Mouse (Mus musculus) neutrophil, adult 5-6 weeks (primary cell): ENCODE measurements around the gene Spata31d1b. TPM values are rescaled to one million over a fixed set of nuclear protein-coding genes. Genes with fewer than 3 reads are reported as not detected.
"Not testable (repeated sequence)": the region's sequence is repeated elsewhere in the genome, so short reads cannot be mapped to it uniquely, and the experiment has no call there.

Experiments
- ATAC-seq: fragments of 151-379, 151-347 bp; 2 replicates; pipeline ENCODE4 v1.8.0; 2017; ENCODE audit warnings: mild to moderate bottlenecking, moderate TSS enrichment; ENCODE audit not compliant: insufficient number of reproducible peaks, poor library complexity, low FRiP score, severe bottlenecking; ENCODE audit errors: extremely low read depth
- total RNA-seq: library from RNA; stranded (forward); fragments of 200-1000 nt; gene quantifications from 2 replicates; pipeline ENCODE4 v1.2.3, GENCODE M21; 2017

Spata31d1b gene
- total RNA-seq, 1 experiment from 2014 or later = not detected

- ATAC-seq = no peak
Measured at GRCm38 (mm10) chr13:59690576-59690975, 21.5 kb upstream of the Spata31d1b start.

- no peak for ATAC-seq
Measured at GRCm38 (mm10) chr13:59691478-59691877, 20.6 kb upstream of the Spata31d1b start.

- ATAC-seq = no peak
Measured at GRCm38 (mm10) chr13:59694008-59694407, 18.1 kb upstream of the Spata31d1b start, which contains the start of gene 4921517D22Rik. TSS of gene 4921517D22Rik (minus strand) at chr13:59694108.

GRCm38 (mm10) chr13:59695781-59696180 is 16.3 kb upstream of the Spata31d1b start:
- ATAC-seq = no peak

GRCm38 (mm10) chr13:59699131-59699530 is 13.0 kb upstream of the Spata31d1b start:
- no peak for ATAC-seq

GRCm38 (mm10) chr13:59700137-59700536 is 11.9 kb upstream of the Spata31d1b start:
- ATAC-seq = not testable (repeated sequence)

- no peak for ATAC-seq
Measured at GRCm38 (mm10) chr13:59703514-59703913, 8.6 kb upstream of the Spata31d1b start.

GRCm38 (mm10) chr13:59704562-59704961 is 7.5 kb upstream of the Spata31d1b start:
- no peak for ATAC-seq

- ATAC-seq = no peak
Measured at GRCm38 (mm10) chr13:59710230-59710629, 1.9 kb upstream of the Spata31d1b start, which contains the start of gene Spata31d1a. TSS of gene Spata31d1a (minus strand) at chr13:59710330.

GRCm38 (mm10) chr13:59713710-59714109 is 1.6 kb downstream of the Spata31d1b start:
- no peak for ATAC-seq

- not testable (repeated sequence) for ATAC-seq
Measured at GRCm38 (mm10) chr13:59718857-59719440, 6.9 kb downstream of the Spata31d1b start.

- no peak for ATAC-seq
Measured at GRCm38 (mm10) chr13:59719475-59719874, 7.4 kb downstream of the Spata31d1b start.

- not testable (repeated sequence) for ATAC-seq
Measured at GRCm38 (mm10) chr13:59722089-59722488, 10.0 kb downstream of the Spata31d1b start.

GRCm38 (mm10) chr13:59726139-59726867 is 14.2 kb downstream of the Spata31d1b start:
- ATAC-seq = no peak

- peak; percentile 77 for ATAC-seq
Measured at GRCm38 (mm10) chr13:59728378-59729093, 16.5 kb downstream of the Spata31d1b start.

- ATAC-seq = no peak
Measured at GRCm38 (mm10) chr13:59731652-59732051, 19.6 kb downstream of the Spata31d1b start, which contains the start of gene Spata31d1d. TSS of gene Spata31d1d (minus strand) at chr13:59731752.

- ATAC-seq = no peak
Measured at GRCm38 (mm10) chr13:59733936-59734335, 21.9 kb downstream of the Spata31d1b start.

- ATAC-seq = not testable (repeated sequence)
Measured at GRCm38 (mm10) chr13:59734347-59734746, 22.3 kb downstream of the Spata31d1b start.

- ATAC-seq = no peak
Measured at GRCm38 (mm10) chr13:59735190-59735589, 23.1 kb downstream of the Spata31d1b start.

- ATAC-seq = no peak
Measured at GRCm38 (mm10) chr13:59738455-59738854, 26.4 kb downstream of the Spata31d1b start.
